Mouse (Mus musculus): Measurements from ENCODE around the gene Rnf31. TPM values are rescaled to one million over a fixed set of nuclear protein-coding genes. Genes with fewer than 3 reads are reported as not detected.

Rnf31 gene
- polyA plus RNA-seq, 2 experiments = 6.5 to 7.6 TPM

- Histone ChIP-seq H3K4me1 (replicated peaks; ENCODE audit: control insufficient read depth in 2 of 2, insufficient read depth in 2 of 2, low read length in 1 of 2) (peaks cover 0 to 3% of the 10 kb centered on the region in 2 experiments; a peak in 1 of 4 replicates), H3K27ac (no peak overlapping the region), H3K9me3 (ENCODE audit: control insufficient read depth, low read length) (no peaks in the 10 kb centered on the region), H3K36me3 (replicated peaks; ENCODE audit: control insufficient read depth, insufficient read depth, low read depth) (peaks cover 43% of the 10 kb centered on the region), H3K4me3 (ENCODE audit: insufficient read depth in 1 of 2, low read depth in 2 of 2, low read length in 2 of 2) (peak overlapping the region; percentile 59 to 60), H3K27me3 (ENCODE audit: control insufficient read depth, insufficient read depth, low read length) (no peaks in the 10 kb centered on the region), H3K4me2 (ENCODE audit: low read depth) (peak overlapping the region; percentile 80), H3K9ac (replicated peaks) (peak overlapping the region; percentile 39)
- DNase-seq (ENCODE audit: low read depth in 3 of 3, low spot score in 3 of 3) = no peak
- 4% methylated on average over 23 of the region's 23 CpGs for WGBS (ENCODE audit: insufficient replicate concordance)
- ATAC-seq (ENCODE audit: insufficient read depth) = peak; percentile 48
- no peak for TF ChIP-seq CTCF (IDR thresholded peaks at IDR 0.05; ENCODE audit: low read depth)
- no peak for TF ChIP-seq EP300 (IDR thresholded peaks at IDR 0.05; ENCODE audit: low read depth)
These were observed 43.5 kb downstream of the Rnf31 start for GRCm38 (mm10) chr14:55634874-55635522.

GRCm38 (mm10) chr14:55635523-55636007 lies 44.1 kb downstream of the Rnf31 start, which contains the start of gene Ipo4:
Ipo4 (minus strand) TSS chr14:55635957.
- peak within 1 kb of the TSS; percentile 39 for H3K9ac ChIP-seq (replicated peaks)
- DNase-seq (ENCODE audit: low read depth in 3 of 3, low spot score in 3 of 3) = peak; percentile 70 to 71 (median 71)
- WGBS (ENCODE audit: insufficient replicate concordance) = 2% methylated on average over 33 of the region's 33 CpGs
- peaks cover 40% of the 10 kb centered on the region for H3K36me3 ChIP-seq (replicated peaks; ENCODE audit: control insufficient read depth, insufficient read depth, low read depth)
- H3K4me1 ChIP-seq (replicated peaks; ENCODE audit: control insufficient read depth in 2 of 2, insufficient read depth in 2 of 2, low read length in 1 of 2) = peaks cover 0 to 3% of the 10 kb centered on the region in 2 experiments; a peak in 1 of 4 replicates
- peak; percentile 77 for ATAC-seq (ENCODE audit: insufficient read depth)
- no peak within 1 kb of the TSS for H3K27ac ChIP-seq
- no peaks in the 10 kb centered on the region for H3K27me3 ChIP-seq (ENCODE audit: control insufficient read depth, insufficient read depth, low read length)
- H3K9me3 ChIP-seq (ENCODE audit: control insufficient read depth, low read length) = no peaks in the 10 kb centered on the region
- TF ChIP-seq EP300 (IDR thresholded peaks at IDR 0.05; ENCODE audit: low read depth) (no peak), CTCF (IDR thresholded peaks at IDR 0.05; ENCODE audit: low read depth) (no peak)
- H3K4me3 ChIP-seq (ENCODE audit: insufficient read depth in 1 of 2, low read depth in 2 of 2, low read length in 2 of 2) = peak within 1 kb of the TSS; percentile 59 to 60
- H3K4me2 ChIP-seq (ENCODE audit: low read depth) = peak within 1 kb of the TSS; percentile 80

- no peak for ATAC-seq (ENCODE audit: insufficient read depth)
- Histone ChIP-seq H3K4me3 (ENCODE audit: insufficient read depth in 1 of 2, low read depth in 2 of 2, low read length in 2 of 2) (no peak within 1 kb of the TSS), H3K4me1 (replicated peaks; ENCODE audit: control insufficient read depth in 2 of 2, insufficient read depth in 2 of 2, low read length in 1 of 2) (peaks cover 9 to 10% of the 10 kb centered on the region in 2 experiments), H3K27me3 (ENCODE audit: control insufficient read depth, insufficient read depth, low read length) (no peaks in the 10 kb centered on the region), H3K4me2 (ENCODE audit: low read depth) (no peak within 1 kb of the TSS), H3K9ac (replicated peaks) (no peak within 1 kb of the TSS), H3K27ac (no peak within 1 kb of the TSS), H3K36me3 (replicated peaks; ENCODE audit: control insufficient read depth, insufficient read depth, low read depth) (peaks cover 44% of the 10 kb centered on the region), H3K9me3 (ENCODE audit: control insufficient read depth, low read length) (no peaks in the 10 kb centered on the region)
- WGBS (ENCODE audit: insufficient replicate concordance) = 90% methylated on average over 9 of the region's 9 CpGs
- DNase-seq (ENCODE audit: low read depth in 3 of 3, low spot score in 3 of 3) = no peak
- TF ChIP-seq CTCF (IDR thresholded peaks at IDR 0.05; ENCODE audit: low read depth) (no peak), EP300 (IDR thresholded peaks at IDR 0.05; ENCODE audit: low read depth) (no peak)
These were observed 46.3 kb downstream of the Rnf31 start, which contains the start of gene Gm49378 for GRCm38 (mm10) chr14:55637795-55638194. Gm49378 (minus strand) TSS chr14:55637895.

GRCm38 (mm10) chr14:55640816-55641215 lies 49.3 kb downstream of the Rnf31 start:
- Histone ChIP-seq H3K4me2 (ENCODE audit: low read depth) (no peak overlapping the region), H3K27ac (no peak overlapping the region), H3K36me3 (replicated peaks; ENCODE audit: control insufficient read depth, insufficient read depth, low read depth) (peaks cover 40% of the 10 kb centered on the region), H3K4me1 (replicated peaks; ENCODE audit: control insufficient read depth in 2 of 2, insufficient read depth in 2 of 2, low read length in 1 of 2) (peaks cover 17 to 22% of the 10 kb centered on the region in 2 experiments), H3K4me3 (ENCODE audit: insufficient read depth in 1 of 2, low read depth in 2 of 2, low read length in 2 of 2) (no peak overlapping the region), H3K9me3 (ENCODE audit: control insufficient read depth, low read length) (no peaks in the 10 kb centered on the region), H3K9ac (replicated peaks) (no peak overlapping the region), H3K27me3 (ENCODE audit: control insufficient read depth, insufficient read depth, low read length) (no peaks in the 10 kb centered on the region)
- WGBS (ENCODE audit: insufficient replicate concordance) = 90% methylated on average over 14 of the region's 14 CpGs
- no peak for DNase-seq (ENCODE audit: low read depth in 3 of 3, low spot score in 3 of 3)
- no peak for ATAC-seq (ENCODE audit: insufficient read depth)
- no peak for TF ChIP-seq CTCF (IDR thresholded peaks at IDR 0.05; ENCODE audit: low read depth)
- TF ChIP-seq EP300 (IDR thresholded peaks at IDR 0.05; ENCODE audit: low read depth) = no peak

GRCm38 (mm10) chr14:55641291-55641690 lies 49.8 kb downstream of the Rnf31 start:
- Histone ChIP-seq H3K27me3 (ENCODE audit: control insufficient read depth, insufficient read depth, low read length) (no peaks in the 10 kb centered on the region), H3K9ac (replicated peaks) (no peak overlapping the region), H3K9me3 (ENCODE audit: control insufficient read depth, low read length) (no peaks in the 10 kb centered on the region), H3K27ac (no peak overlapping the region), H3K4me1 (replicated peaks; ENCODE audit: control insufficient read depth in 2 of 2, insufficient read depth in 2 of 2, low read length in 1 of 2) (peaks cover 17 to 22% of the 10 kb centered on the region in 2 experiments), H3K4me2 (ENCODE audit: low read depth) (no peak overlapping the region; the same call in 1 of the 2 replicates), H3K36me3 (replicated peaks; ENCODE audit: control insufficient read depth, insufficient read depth, low read depth) (peaks cover 40% of the 10 kb centered on the region), H3K4me3 (ENCODE audit: insufficient read depth in 1 of 2, low read depth in 2 of 2, low read length in 2 of 2) (no peak overlapping the region)
- no peak for ATAC-seq (ENCODE audit: insufficient read depth)
- TF ChIP-seq EP300 (IDR thresholded peaks at IDR 0.05; ENCODE audit: low read depth) (no peak), CTCF (IDR thresholded peaks at IDR 0.05; ENCODE audit: low read depth) (no peak)
- WGBS (ENCODE audit: insufficient replicate concordance) = 82% methylated on average over 13 of the region's 13 CpGs
- DNase-seq (ENCODE audit: low read depth in 3 of 3, low spot score in 3 of 3) = no peak

Data from liver, embryonic 14.5 days (tissue).